Mouse (Mus musculus) heart, postnatal 0 days (tissue): ENCODE measurements around the gene Esrrg. TPM values are rescaled to one million over a fixed set of nuclear protein-coding genes. Genes with fewer than 3 reads are reported as not detected.

Experiments used
- ATAC-seq: fragments of 200-750 bp; cut with Nextera tagmentation; 2 replicates; pipeline ENCODE4 v1.8.0; 2017; ENCODE audit warnings: low read depth, moderate number of reproducible peaks, moderate library complexity; ENCODE audit not compliant: insufficient read depth
- DNase-seq: peaks from one replicate; pipeline ENCODE4 v3.0.0-alpha.2; 2016; ENCODE audit warnings: low spot score
- H3K27ac ChIP-seq: fragments of 300-500 bp; sonication (generic); 2 replicates; pipeline ENCODE4 v1.5.1; 2014; ENCODE audit warnings: low read depth, mild to moderate bottlenecking
- H3K27me3 ChIP-seq: fragments of 300-500 bp; sonication (generic); 2 replicates; pipeline ENCODE4 v1.6.1; 2014; ENCODE audit warnings: low read length, mixed read lengths; ENCODE audit not compliant: control insufficient read depth, insufficient read depth
- H3K36me3 ChIP-seq: fragments of 300-500 bp; sonication (generic); replicated peaks from 2 replicates; pipeline ENCODE4 v1.6.1; 2014; ENCODE audit warnings: low read length, mixed read lengths; ENCODE audit not compliant: control insufficient read depth, insufficient read depth
- H3K4me1 ChIP-seq: fragments of 300-500 bp; sonication (generic); 2 replicates; pipeline ENCODE4 v1.6.1; 2014; ENCODE audit warnings: antibody characterized with exemption; ENCODE audit not compliant: control insufficient read depth, insufficient read depth
- H3K4me2 ChIP-seq: fragments of 300-500 bp; sonication (generic); 2 replicates; pipeline ENCODE4 v1.6.1; 2014; ENCODE audit warnings: low read depth, mild to moderate bottlenecking, low read length, moderate library complexity
- H3K4me3 ChIP-seq: fragments of 300-500 bp; sonication (generic); 2 replicates; pipeline ENCODE4 v1.5.1; 2014; ENCODE audit warnings: low read depth, low read length
- H3K9ac ChIP-seq: fragments of 300-500 bp; sonication (generic); replicated peaks from 2 replicates; pipeline ENCODE4 v1.6.1; 2014; ENCODE audit warnings: low read depth, low read length, mixed read lengths
- H3K9me3 ChIP-seq: fragments of 300-500 bp; sonication (generic); replicated peaks from 2 replicates; pipeline ENCODE4 v1.6.1; 2016; ENCODE audit warnings: low read length; ENCODE audit not compliant: control insufficient read depth
- CTCF ChIP-seq: IDR thresholded peaks from 2 replicates; pipeline ENCODE4 v1.5.1; 2016; ENCODE audit warnings: antibody characterized with exemption, control low read depth, low read depth
- EP300 ChIP-seq: IDR thresholded peaks from 2 replicates; pipeline ENCODE4 v1.6.1; 2016; ENCODE audit warnings: antibody characterized with exemption, low read depth
- WGBS: fragments of 180-500 bp; shearing (Covaris S2); extraction: QIAGEN DNeasy Blood & Tissue Kit; methylation state at CpG from one replicate; pipeline ENCODE4 v1.1.7; 2014; 5-methylcytosine and 5-hydroxymethylcytosine counted together
- polyA plus RNA-seq: library from polyadenylated mRNA; unstranded; fragments of >200 nt; fragmentation: Nextera tagmentation; extraction: Ambion mirVana; gene quantifications from 2 replicates; pipeline ENCODE4 v1.2.1, GENCODE M21; 2015
- total RNA-seq: library from RNA; depleted of rRNA; stranded (reverse); fragments of >200 nt; gene quantifications from 2 replicates; pipeline ENCODE4 v1.2.3, GENCODE M21; 2014; ENCODE audit warnings: low replicate concordance

Esrrg gene
- total and polyA plus RNA-seq, 2 experiments from 2014 or later, result 11.5 to 16.8 TPM

DNA sequence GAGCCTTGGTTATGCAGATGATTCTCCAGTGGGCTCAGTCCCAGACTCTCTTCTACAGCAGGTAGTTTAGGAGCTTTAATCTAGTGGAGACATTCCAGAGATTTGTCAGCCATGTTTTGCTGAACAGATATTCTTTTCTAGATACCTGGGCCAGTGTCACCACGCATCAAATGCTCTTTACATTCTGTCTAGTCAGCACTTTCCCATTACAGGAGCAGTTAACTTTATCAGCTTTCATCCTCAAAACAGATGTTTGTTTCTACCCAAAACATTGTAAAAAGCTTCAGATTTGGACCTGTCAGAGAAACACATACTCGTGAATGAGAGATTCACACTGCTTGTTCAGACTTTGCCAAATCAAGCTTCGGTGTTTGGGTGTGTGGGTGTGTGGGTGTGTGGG, 140.7 kb downstream of the Esrrg start:
- no peaks in the 10 kb centered on the region; the same call in 1 of the 2 replicates for H3K9me3 ChIP-seq

GRCm38 (mm10) chr1:187749931-187750330, 141.3 kb downstream of the Esrrg start:
- H3K4me2 ChIP-seq, result no peak overlapping the region
- H3K4me3 ChIP-seq, result no peak overlapping the region
- DNase-seq (no peak), ATAC-seq (no peak)
- H3K9me3 ChIP-seq, result no peaks in the 10 kb centered on the region; the same call in 1 of the 2 replicates
- no peaks in the 10 kb centered on the region for H3K27me3 ChIP-seq
- H3K4me1 ChIP-seq, result 0 out of 2 replicates have a peak, but pooled peaks cover 6% of the 10 kb centered on the region
- 26% methylated on average over 5 of the region's 5 CpGs for WGBS
- no peak overlapping the region for H3K9ac ChIP-seq
- H3K36me3 ChIP-seq, result no peaks in the 10 kb centered on the region
- no peak overlapping the region for H3K27ac ChIP-seq
- TF ChIP-seq CTCF (no peak), EP300 (no peak)

More for the DNA sequence above, 140.7 kb downstream of the Esrrg start:
- Histone ChIP-seq H3K36me3 (no peaks in the 10 kb centered on the region), H3K9ac (no peak overlapping the region), H3K27ac (no peak overlapping the region), H3K27me3 (no peaks in the 10 kb centered on the region), H3K4me3 (no peak overlapping the region), H3K4me2 (no peak overlapping the region), H3K4me1 (0 out of 2 replicates have a peak, but pooled peaks cover 6% of the 10 kb centered on the region)
- no peak for ATAC-seq
- 76% methylated on average over 3 of the region's 3 CpGs for WGBS
- TF ChIP-seq CTCF, result no peak
- TF ChIP-seq EP300, result no peak
- DNase-seq, result no peak

DNA sequence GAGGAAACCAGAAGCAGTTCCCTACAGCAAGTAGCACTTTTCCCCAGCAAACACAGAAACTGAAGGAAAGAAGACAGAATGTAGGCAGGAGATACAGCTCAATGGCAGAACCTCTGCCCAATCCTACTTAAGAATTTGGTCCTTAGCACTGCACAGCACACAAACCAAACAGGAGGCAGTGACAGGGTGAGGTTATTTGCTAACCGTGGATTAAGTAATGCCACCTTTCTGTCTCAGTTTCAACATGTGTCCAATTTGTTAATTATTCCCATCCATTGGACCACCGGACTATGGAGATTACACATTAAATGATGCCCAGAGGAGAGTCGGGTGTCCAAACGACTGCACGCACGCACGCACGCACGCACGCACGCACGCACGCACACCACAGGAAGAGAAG, 146.9 kb downstream of the Esrrg start:
- Histone ChIP-seq H3K4me3 (no peak overlapping the region), H3K36me3 (no peaks in the 10 kb centered on the region), H3K9ac (no peak overlapping the region), H3K4me1 (peaks cover 3% of the 10 kb centered on the region; the same call in 1 of the 2 replicates), H3K27ac (no peak overlapping the region), H3K9me3 (no peaks in the 10 kb centered on the region), H3K4me2 (no peak overlapping the region), H3K27me3 (no peaks in the 10 kb centered on the region)
- no peak for DNase-seq
- WGBS, result 94% methylated on average over 13 of the region's 13 CpGs
- no peak for ATAC-seq
- TF ChIP-seq CTCF (no peak), EP300 (no peak)

- H3K4me2 ChIP-seq, result no peak overlapping the region
- no peak overlapping the region for H3K27ac ChIP-seq
- WGBS, result 88% methylated on average over 1 of the region's 1 CpGs
Measured at GRCm38 (mm10) chr1:187757981-187758380, 149.4 kb downstream of the Esrrg start.

GRCm38 (mm10) chr1:187758546-187758945, 150.0 kb downstream of the Esrrg start:
- no peaks in the 10 kb centered on the region for H3K36me3 ChIP-seq
- WGBS, result 62% methylated on average over 3 of the region's 3 CpGs
- no peak for ATAC-seq

More at GRCm38 (mm10) chr1:187757981-187758380, 149.4 kb downstream of the Esrrg start:
- no peaks in the 10 kb centered on the region for H3K36me3 ChIP-seq
- no peak overlapping the region for H3K4me3 ChIP-seq
- no peak overlapping the region for H3K9ac ChIP-seq
- H3K9me3 ChIP-seq, result no peaks in the 10 kb centered on the region
- no peaks in the 10 kb centered on the region for H3K27me3 ChIP-seq
- TF ChIP-seq EP300 (no peak), CTCF (no peak)
- ATAC-seq (no peak), DNase-seq (no peak)
- peaks cover 13% of the 10 kb centered on the region; the same call in 1 of the 2 replicates for H3K4me1 ChIP-seq

DNA sequence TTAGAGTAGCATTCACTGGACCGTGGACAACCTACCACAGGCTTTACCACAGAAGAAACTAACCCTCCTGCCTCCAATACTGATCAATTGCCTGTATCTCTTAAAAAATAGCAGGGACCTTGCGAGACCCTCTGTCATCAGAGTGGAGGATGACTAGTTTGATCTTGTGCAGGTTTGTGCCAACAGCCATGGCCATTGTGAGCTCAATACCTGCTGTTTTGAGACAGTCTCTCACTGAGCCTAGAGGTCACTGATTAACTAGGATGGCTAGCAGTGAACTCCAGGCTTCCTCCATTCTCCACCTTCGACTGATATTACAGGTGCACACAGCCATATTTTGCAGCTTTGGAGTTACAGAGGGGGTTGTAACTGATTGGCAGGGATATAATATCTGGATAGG, 150.9 kb downstream of the Esrrg start:
- peaks cover 14% of the 10 kb centered on the region; the same call in 1 of the 2 replicates for H3K4me1 ChIP-seq
- no peak overlapping the region for H3K4me3 ChIP-seq
- H3K9ac ChIP-seq, result no peak overlapping the region
- no peak overlapping the region for H3K27ac ChIP-seq
- no peaks in the 10 kb centered on the region for H3K27me3 ChIP-seq
- no peak overlapping the region for H3K4me2 ChIP-seq
- 85% methylated on average over 3 of the region's 3 CpGs for WGBS
- DNase-seq (no peak), ATAC-seq (no peak)
- H3K36me3 ChIP-seq, result no peaks in the 10 kb centered on the region
- TF ChIP-seq EP300 (no peak), CTCF (no peak)
- H3K9me3 ChIP-seq, result no peaks in the 10 kb centered on the region

More at GRCm38 (mm10) chr1:187758546-187758945, 150.0 kb downstream of the Esrrg start:
- Histone ChIP-seq H3K27ac (no peak overlapping the region), H3K4me3 (no peak overlapping the region), H3K4me1 (peaks cover 14% of the 10 kb centered on the region; the same call in 1 of the 2 replicates), H3K4me2 (no peak overlapping the region), H3K9me3 (no peaks in the 10 kb centered on the region), H3K27me3 (no peaks in the 10 kb centered on the region), H3K9ac (no peak overlapping the region)
- DNase-seq, result no peak
- TF ChIP-seq EP300 (no peak), CTCF (no peak)
